Mouse (Mus musculus): ENCODE results near the gene Slit3. TPM values are rescaled to one million over a fixed set of nuclear protein-coding genes. Genes with fewer than 3 reads are reported as not detected.

The Slit3 gene
- total RNA-seq, 2 experiments from 2014 or later: not detected

GRCm38 (mm10) chr11:35327899-35328298, 206.9 kb downstream of the Slit3 start:
- no peak for ATAC-seq (replicated peaks; ENCODE audit: low FRiP score, poor library complexity, severe bottlenecking)

GRCm38 (mm10) chr11:35331476-35331875, 210.5 kb downstream of the Slit3 start:
- ATAC-seq (replicated peaks; ENCODE audit: low FRiP score, poor library complexity, severe bottlenecking): no peak

GRCm38 (mm10) chr11:35336558-35336957, 215.5 kb downstream of the Slit3 start:
- ATAC-seq (replicated peaks; ENCODE audit: low FRiP score, poor library complexity, severe bottlenecking): no peak

- no peak for ATAC-seq (replicated peaks; ENCODE audit: low FRiP score, poor library complexity, severe bottlenecking)
These were observed 216.5 kb downstream of the Slit3 start for GRCm38 (mm10) chr11:35337493-35337892.

- no peak for ATAC-seq (replicated peaks; ENCODE audit: low FRiP score, poor library complexity, severe bottlenecking)
These were observed 217.1 kb downstream of the Slit3 start for GRCm38 (mm10) chr11:35337927-35338819.

- no peak for ATAC-seq (replicated peaks; ENCODE audit: low FRiP score, poor library complexity, severe bottlenecking)
These were observed 219.7 kb downstream of the Slit3 start for GRCm38 (mm10) chr11:35340752-35341151.

- ATAC-seq (replicated peaks; ENCODE audit: low FRiP score, poor library complexity, severe bottlenecking): no peak
These were observed 221.5 kb downstream of the Slit3 start for GRCm38 (mm10) chr11:35342486-35342885.

GRCm38 (mm10) chr11:35345696-35346480, 224.9 kb downstream of the Slit3 start:
- no peak for ATAC-seq (replicated peaks; ENCODE audit: low FRiP score, poor library complexity, severe bottlenecking)

GRCm38 (mm10) chr11:35348099-35348498, 227.1 kb downstream of the Slit3 start:
- no peak for ATAC-seq (replicated peaks; ENCODE audit: low FRiP score, poor library complexity, severe bottlenecking)

- no peak for ATAC-seq (replicated peaks; ENCODE audit: low FRiP score, poor library complexity, severe bottlenecking)
These were observed 229.9 kb downstream of the Slit3 start for GRCm38 (mm10) chr11:35350968-35351367.

GRCm38 (mm10) chr11:35351376-35351775, 230.4 kb downstream of the Slit3 start:
- no peak for ATAC-seq (replicated peaks; ENCODE audit: low FRiP score, poor library complexity, severe bottlenecking)

- no peak for ATAC-seq (replicated peaks; ENCODE audit: low FRiP score, poor library complexity, severe bottlenecking)
These were observed 234.8 kb downstream of the Slit3 start for GRCm38 (mm10) chr11:35355811-35356210.

- ATAC-seq (replicated peaks; ENCODE audit: low FRiP score, poor library complexity, severe bottlenecking): no peak
These were observed 240.0 kb downstream of the Slit3 start for GRCm38 (mm10) chr11:35361071-35361470.

- no peak for ATAC-seq (replicated peaks; ENCODE audit: low FRiP score, poor library complexity, severe bottlenecking)
These were observed 242.0 kb downstream of the Slit3 start for GRCm38 (mm10) chr11:35362975-35363374.

GRCm38 (mm10) chr11:35364469-35364868, 243.4 kb downstream of the Slit3 start:
- no peak for ATAC-seq (replicated peaks; ENCODE audit: low FRiP score, poor library complexity, severe bottlenecking)

GRCm38 (mm10) chr11:35365510-35365931, 244.5 kb downstream of the Slit3 start:
- no peak for ATAC-seq (replicated peaks; ENCODE audit: low FRiP score, poor library complexity, severe bottlenecking)

- ATAC-seq (replicated peaks; ENCODE audit: low FRiP score, poor library complexity, severe bottlenecking): no peak
These were observed 245.6 kb downstream of the Slit3 start for GRCm38 (mm10) chr11:35366611-35367010.

- ATAC-seq (replicated peaks; ENCODE audit: low FRiP score, poor library complexity, severe bottlenecking): no peak
These were observed 246.2 kb downstream of the Slit3 start for GRCm38 (mm10) chr11:35367248-35367647.

- no peak for ATAC-seq (replicated peaks; ENCODE audit: low FRiP score, poor library complexity, severe bottlenecking)
These were observed 248.9 kb downstream of the Slit3 start for GRCm38 (mm10) chr11:35369964-35370363.

GRCm38 (mm10) chr11:35370705-35371104, 249.7 kb downstream of the Slit3 start:
- ATAC-seq (replicated peaks; ENCODE audit: low FRiP score, poor library complexity, severe bottlenecking): no peak

- no peak for ATAC-seq (replicated peaks; ENCODE audit: low FRiP score, poor library complexity, severe bottlenecking)
These were observed 251.4 kb downstream of the Slit3 start for GRCm38 (mm10) chr11:35372410-35372809.

Measured in erythroid progenitor cell, adult 5-6 weeks (primary cell).